Mouse (Mus musculus): ENCODE results near the gene Pes1. TPM values are rescaled to one million over a fixed set of nuclear protein-coding genes. Genes with fewer than 3 reads are reported as not detected.

Pes1 gene
- total RNA-seq, 2 experiments from 2014 or later, result 87.0 to 124 TPM

DNA sequence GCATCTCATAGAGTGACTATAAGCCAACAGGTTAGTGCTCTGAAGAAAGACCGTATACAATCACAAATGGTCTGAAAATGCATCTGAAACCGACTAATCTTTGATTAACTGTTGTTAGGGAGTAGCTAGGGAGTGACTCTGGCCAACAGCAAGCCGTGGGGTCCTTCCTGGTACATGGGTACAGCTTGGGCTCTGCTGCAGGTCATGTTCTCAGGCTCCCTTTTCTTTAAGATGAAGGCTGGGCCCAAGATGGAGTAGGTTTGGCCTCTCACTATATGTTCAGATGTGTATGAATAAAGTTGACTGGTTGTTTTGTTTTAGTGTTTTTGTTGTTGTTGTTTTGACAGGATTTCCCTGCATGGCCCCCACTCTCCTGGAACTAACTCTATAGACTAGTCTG, 2.0 kb upstream of the Pes1 start:
- ATAC-seq (replicated peaks; ENCODE audit: poor library complexity, severe bottlenecking), result no peak

DNA sequence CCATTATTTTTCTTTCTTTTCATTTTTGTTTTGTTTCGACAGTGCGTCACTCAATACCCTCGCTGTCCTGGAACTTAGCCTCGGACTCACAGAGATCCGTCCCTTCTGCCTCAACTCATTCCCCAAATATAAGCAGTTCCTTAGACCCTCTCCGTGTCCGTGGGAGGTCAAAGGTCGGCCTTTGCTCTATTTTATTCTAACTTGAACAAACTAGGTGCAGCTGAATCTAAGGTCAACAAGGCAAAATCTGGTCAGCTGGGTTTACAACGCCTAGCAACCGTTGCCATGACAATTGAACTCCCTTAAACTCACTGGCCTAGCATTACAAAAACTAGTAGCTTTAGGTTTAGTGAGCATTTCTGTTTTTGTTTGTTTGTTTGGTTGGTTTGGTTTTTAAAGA, 620 bp upstream of the Pes1 start:
- no peak for ATAC-seq (replicated peaks; ENCODE audit: poor library complexity, severe bottlenecking)

DNA sequence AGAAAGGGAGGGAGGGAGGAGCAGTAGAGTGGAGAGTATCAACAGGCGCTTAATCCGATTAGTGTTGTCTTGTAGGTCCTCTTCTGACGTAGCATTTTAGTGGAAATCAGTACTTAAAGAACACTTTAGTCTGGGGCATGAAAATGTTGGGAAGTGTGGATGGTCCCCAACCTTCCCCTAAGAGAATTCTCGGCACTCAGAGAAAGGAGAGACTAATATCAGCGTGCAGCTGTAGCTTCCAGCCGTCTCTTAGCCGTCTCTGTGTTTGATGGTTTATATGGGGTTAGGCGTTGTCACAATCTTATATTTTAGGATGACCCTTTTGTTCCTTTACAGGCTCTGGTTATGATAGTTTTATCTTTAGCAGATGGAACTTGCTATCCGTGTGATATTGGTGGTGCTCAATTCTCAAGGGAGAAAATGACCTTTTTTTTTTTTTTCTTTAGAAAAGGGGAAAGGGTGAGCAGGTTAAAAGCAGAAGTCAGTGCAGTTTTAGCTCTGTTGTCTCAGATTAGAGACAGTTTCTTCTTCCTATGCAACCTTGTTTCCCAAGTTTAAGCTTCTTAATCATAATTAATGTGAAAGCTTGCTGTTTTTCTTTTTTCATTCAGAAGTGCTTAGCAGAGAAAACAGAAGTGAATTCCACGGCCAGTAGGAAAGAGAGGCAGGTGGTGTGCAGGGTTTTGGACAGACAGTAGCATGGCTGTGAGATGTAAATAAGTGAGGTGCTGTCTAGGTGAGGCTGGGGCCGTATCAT, 819 bp downstream of the Pes1 start:
- peak; percentile 41 for ATAC-seq (replicated peaks; ENCODE audit: poor library complexity, severe bottlenecking)

DNA sequence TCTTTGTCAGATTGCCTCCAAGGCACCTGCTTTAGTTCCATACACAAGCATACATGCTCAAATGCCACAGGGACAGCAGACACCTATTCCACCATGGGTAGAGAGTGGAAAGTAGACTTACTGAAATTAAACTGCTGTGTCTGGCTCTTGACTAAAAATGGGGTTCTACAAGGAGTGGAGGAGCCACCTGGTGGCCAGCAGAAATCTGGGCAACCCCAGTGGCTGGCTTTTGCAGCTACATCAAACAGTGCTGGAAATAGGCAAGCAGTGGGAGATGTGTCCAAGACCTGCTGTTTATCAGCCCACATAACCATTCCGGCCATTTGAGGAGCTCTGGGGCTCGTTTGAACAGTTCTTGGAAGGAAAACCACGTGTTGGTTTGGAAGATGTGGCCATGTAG, 6.1 kb downstream of the Pes1 start:
- no peak for ATAC-seq (replicated peaks; ENCODE audit: poor library complexity, severe bottlenecking)

DNA sequence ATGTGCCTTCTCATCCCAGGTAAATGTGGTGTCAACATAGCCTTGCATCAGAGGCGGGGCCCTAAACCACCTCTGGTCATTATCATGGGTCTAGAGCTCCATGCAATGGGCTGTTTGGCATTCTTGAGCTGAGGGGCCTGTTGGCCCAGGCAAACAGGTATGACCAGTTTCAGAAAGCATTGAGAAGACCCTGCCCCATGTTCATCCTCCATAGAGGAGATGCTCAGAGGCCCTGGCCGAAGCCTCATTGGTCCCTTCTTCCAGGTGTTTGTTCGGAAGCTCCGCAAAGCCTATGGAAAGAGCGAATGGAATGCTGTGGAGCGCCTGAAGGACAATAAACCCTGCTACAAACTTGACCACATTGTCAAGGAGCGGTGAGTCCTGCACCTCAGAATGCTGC, 6.6 kb downstream of the Pes1 start:
- no peak for ATAC-seq (replicated peaks; ENCODE audit: poor library complexity, severe bottlenecking)

DNA sequence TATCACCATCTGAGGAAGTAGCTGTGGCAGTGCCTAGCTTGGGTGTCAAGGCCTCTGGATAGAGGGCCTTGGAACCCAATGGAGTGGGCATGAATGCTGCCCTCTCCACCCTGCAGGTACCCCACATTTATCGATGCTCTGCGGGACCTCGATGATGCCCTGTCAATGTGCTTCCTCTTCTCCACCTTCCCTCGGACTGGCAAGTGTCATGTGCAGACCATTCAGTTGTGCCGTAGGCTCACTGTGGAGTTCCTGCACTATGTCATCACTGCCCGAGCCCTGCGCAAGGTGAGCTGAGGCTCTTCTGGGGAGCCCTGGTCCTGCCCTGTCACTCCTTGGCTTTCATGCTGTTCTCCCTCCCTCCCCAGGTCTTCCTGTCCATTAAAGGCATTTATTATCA, 9.3 kb downstream of the Pes1 start:
- ATAC-seq (replicated peaks; ENCODE audit: poor library complexity, severe bottlenecking), result no peak

DNA sequence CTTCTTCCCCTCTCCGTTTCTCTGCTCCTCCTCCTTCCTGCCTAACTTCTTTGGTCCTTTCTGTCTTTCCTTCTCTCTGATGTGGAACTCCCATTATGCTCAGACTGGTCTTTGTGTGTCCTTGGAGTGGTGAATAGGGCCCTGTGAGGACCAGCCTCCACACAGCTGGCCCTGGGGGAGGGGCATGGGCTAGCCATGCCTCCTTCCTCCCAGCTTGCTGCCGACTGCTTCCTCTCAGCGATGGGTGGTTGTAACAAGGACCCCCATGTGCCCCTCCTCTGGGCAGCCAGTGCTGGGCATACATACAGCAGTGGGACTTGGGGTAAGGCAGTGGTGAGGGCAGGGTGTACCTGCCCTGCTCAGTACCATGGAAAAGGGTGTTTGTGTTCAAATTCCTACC, 10.5 kb downstream of the Pes1 start:
- ATAC-seq (replicated peaks; ENCODE audit: poor library complexity, severe bottlenecking), result no peak

DNA sequence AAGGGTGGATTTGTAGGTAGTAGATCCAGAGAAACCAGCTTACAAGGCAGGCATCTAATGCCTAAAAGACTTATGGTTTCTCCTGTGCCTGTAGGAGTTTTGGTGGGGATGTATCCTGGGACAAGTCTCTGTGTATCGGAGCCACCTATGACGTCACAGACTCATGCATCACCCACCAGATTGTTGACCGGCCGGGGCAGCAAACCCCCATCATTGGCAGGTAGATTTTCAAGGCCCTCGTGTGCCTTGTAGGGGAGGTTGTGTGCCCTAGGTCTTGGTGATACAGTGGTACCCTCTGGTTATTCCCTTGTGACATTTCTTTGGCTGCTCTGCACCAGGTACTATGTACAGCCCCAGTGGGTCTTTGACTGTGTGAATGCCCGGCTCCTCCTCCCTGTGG, 12.9 kb downstream of the Pes1 start, which contains the start of gene 4930556J24Rik:
Gene 4930556J24Rik, minus strand, starts transcription at position 101 of the 400 bp plus-strand sequence.
- no peak for ATAC-seq (replicated peaks; ENCODE audit: poor library complexity, severe bottlenecking)

DNA sequence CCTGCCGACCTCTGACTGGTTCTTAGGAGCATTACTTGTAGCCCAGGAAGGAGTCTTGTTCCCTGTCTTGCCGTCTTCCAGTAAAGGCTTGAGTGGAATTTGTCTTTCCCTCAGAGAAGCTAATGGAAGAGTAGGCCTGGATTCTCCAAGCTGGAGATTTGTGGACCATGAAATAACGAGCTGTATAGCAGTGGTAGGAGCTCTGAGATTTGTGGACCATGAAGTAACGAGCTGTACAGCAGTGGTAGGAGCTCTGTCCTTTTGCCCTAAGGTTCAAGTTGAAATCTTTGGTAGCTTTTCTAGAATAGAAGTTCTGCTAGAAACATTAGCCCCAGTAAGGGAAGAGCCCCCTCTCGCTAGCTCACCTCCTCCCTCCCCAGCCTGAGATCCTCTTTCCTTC, 14.6 kb downstream of the Pes1 start:
- ATAC-seq (replicated peaks; ENCODE audit: poor library complexity, severe bottlenecking), result no peak

DNA sequence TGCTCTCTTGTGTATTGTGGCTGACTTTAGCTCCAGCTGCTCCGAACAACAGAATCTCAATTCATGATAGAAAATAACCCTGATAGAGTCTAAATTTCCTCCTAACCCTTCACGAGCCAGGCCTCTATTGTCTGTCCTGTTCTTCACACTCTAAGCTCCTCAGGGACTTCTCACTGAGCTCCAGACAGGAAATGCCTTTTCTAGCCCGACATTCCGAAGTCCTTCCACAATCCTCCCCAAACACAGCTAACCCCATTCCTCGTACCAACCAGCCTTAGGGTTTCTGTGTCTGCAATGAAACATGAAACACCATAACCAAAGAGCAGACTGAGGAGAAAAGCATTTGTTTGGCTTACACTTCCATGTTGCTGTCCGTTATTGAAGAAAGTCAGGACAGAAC, 17.8 kb downstream of the Pes1 start:
- no peak for ATAC-seq (replicated peaks; ENCODE audit: poor library complexity, severe bottlenecking)

DNA sequence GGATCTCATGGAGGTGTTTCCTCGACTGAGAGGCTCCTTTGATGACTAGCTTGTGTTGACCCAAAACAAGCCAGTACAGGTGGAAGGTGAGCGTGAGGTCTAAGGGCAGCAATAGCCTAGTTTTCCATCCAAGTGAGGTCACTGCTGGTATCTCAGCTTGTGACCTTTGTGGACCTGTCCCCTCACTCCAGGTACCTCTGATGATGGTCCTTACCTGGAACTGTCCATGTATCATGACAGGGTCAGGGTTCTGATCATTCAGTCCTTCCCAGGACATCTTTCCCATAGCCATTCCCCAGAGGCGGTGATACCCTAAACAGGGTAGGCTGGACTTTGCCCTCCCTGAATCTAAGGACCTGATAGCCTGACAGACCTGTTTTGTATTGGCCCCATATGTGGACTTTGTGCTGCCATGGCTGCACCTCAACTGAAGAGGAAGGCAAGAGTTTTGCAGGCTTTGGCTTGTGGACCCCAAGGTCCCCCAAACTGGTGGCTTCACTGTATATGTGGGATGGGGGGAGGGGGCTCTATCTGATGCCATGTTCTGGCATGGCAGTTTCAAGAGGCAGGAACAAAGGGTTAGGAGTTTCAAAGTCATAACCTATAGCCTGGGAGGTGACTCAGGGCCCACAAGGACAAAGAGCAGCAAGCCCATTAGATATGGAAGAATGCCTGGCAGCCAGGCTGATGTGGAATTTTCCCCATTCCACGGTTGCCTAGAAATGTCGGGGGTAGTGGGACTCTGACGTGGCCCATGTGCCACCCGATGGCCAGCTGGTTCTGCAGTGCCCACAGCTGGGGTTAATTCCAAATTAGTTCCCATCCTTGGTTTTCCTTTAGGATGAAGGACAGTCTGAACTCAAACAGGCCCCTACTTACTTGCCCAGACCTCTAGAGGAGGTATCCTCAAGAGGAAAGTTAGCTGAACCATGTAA, 18.8 kb downstream of the Pes1 start:
- ATAC-seq (replicated peaks; ENCODE audit: poor library complexity, severe bottlenecking), result no peak

DNA sequence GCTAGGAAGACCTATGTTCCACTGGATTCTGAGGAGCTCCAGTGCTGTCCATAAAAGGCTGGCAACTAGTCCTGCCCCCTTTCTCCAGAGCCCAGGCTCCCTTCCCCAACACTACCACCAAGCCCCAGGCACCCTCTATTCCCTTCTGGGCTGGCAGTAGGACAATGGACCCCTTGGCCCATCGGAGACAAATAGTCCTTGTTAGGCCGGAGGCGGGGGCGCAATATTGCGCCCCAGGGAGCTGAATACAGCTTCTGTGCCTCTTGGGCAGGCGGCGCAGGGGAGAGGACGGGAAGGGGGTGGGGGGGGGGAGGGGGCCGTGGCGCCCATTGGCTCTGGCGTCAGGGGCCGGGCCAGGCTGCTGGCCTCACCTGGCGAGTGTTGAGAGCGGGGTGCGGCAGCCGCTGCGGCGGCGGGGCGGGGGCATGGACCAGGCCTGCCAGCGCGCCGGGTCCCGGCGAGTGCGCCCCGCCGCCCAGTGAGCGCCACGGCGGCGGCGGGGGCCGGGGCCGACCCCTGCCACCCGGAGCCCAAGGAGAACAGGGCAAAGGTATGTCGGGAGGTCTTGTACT, 19.6 kb downstream of the Pes1 start, which contains the start of gene Gal3st1:
Gene Gal3st1, plus strand, starts transcription at position 346 of the 572 bp plus-strand sequence.
- no peak for ATAC-seq (replicated peaks; ENCODE audit: poor library complexity, severe bottlenecking)

DNA sequence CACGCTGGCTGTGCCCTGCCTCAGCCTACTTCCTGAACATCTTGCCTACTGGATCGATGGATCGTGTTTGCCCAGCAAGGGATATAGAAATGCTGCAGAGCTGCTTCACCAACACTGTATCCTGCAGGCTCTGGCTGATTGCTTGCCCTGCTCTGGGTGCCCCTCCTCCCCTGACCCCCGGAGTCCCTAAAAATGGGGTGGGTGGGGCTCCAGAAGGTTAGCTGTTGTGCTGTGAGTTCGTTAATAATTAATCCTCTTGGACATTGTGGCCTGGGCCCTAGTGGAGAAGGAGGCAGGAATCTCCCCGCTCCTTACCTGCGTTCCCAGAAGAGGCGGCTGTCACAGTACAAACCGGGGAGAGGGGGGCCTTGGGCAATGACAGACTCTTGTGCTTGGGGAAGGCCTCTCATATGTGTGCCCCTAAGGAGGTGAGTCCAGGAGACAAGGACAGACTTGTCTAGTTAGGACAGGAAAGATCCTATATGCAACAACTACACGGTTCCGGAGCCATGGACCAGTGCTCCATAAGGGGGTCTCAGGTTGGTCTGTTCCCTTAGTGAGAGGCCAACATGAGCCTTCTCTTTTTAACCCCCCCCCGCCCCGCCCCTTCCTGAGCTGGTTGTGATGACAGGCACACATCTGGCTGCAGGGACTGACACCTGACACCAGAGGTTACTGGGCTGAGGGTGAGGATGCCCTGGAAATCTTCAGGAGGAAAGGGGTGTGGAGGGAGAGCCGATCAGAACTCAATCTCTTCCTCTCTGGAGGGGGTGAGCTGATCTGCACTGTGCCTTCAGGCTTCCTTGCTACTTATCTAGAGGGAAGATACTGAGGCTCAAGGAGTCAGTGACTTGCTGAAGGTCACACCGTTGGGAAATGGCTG, 20.3 kb downstream of the Pes1 start:
- no peak for ATAC-seq (replicated peaks; ENCODE audit: poor library complexity, severe bottlenecking)

DNA sequence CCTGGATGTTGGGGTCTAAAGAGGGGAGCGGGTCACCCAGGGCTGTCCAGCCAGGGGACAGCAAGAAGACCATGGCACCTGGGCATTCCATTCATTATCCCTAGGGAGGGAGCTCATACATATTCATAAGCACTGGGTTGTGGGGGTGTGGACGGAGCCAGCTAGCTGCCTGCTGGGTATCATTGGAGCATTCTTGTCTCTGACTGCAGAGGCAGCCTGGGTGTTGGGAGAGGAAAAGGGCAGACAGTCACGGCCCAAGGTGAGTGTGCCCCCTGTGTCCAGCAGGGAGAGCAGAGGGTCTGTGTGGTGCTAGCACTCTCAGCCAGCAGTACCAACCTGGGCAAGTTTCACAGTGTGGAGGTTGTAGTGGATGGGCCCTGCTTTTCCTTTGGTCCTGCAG, 26.0 kb downstream of the Pes1 start:
- ATAC-seq (replicated peaks; ENCODE audit: poor library complexity, severe bottlenecking), result no peak

DNA sequence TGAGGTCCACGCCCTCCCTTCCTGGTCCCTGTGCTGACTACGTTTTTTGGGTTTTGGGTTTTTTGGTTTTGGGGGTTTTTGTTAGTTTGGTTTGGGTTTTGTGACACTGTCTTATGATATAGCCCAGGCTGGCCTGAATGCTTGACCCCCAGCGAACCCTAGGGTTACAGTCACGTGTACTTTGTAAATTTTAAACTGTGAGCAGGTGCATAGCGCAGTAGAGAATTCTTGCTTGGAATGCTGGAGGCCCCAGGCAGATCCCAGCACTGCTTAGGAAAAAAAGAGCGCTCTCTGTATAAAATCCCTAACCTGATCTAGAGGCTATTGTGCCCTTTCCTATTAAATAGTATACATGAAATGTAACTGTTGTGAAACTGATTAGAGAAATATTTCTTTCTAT, 29.4 kb downstream of the Pes1 start:
- ATAC-seq (replicated peaks; ENCODE audit: poor library complexity, severe bottlenecking), result no peak

DNA sequence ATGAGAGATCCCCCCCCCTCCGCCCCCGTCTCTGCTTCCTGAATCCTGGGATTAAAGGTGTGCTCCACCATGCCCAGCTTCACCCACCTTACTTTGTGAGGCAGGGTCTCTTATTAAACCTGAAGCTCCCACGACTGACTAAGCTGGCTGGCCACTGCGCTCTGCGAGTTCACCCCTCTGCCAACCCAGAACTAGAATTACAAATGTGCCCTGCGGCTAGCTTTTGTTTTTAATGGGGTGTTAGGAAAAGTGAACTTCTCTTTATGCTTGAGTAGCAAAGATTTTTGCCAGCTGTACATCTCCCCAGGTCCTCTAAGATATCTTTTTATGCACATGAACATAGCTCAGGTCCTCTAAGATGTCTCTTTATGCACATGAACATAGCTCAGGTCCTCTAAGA, 30.1 kb downstream of the Pes1 start:
- no peak for ATAC-seq (replicated peaks; ENCODE audit: poor library complexity, severe bottlenecking)

DNA sequence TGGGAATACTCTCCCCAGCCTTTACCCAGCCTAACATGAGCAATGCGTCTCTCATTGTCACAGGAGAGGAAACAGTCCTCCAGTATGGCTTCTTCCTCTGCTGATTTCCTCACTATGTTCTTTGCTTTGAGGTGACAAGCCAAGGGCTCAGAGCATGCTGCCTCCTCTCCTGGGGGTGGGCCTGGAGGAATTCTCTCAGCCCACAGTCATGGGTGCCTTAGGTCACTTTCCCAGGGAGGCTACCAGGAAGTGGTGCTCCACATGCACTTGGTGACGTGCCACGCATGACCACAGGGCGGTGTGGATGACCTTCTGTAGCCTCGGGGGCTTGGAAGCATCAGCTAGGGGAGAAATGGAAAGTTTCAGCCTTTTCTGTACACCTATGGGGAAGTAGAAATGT, 31.7 kb downstream of the Pes1 start:
- no peak for ATAC-seq (replicated peaks; ENCODE audit: poor library complexity, severe bottlenecking)

DNA sequence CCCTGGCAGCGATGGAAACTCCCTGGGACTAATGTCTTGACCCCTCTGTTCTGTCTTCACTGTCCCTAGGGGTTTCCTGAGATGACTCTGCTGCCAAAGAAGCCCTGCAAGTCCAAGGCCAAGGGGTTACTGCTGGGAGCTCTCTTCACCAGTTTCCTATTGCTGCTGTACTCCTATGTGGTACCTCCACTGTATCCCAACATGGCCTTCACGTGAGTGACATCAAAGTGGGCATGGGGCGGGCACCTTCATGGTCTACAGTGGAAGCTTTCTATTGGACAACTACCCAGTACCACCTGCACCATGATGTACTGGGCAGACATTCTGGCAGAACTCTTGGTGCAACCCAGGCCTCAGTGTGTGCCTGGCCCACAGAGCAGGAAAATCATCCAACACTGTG, 33.1 kb downstream of the Pes1 start:
- ATAC-seq (replicated peaks; ENCODE audit: poor library complexity, severe bottlenecking), result no peak

DNA sequence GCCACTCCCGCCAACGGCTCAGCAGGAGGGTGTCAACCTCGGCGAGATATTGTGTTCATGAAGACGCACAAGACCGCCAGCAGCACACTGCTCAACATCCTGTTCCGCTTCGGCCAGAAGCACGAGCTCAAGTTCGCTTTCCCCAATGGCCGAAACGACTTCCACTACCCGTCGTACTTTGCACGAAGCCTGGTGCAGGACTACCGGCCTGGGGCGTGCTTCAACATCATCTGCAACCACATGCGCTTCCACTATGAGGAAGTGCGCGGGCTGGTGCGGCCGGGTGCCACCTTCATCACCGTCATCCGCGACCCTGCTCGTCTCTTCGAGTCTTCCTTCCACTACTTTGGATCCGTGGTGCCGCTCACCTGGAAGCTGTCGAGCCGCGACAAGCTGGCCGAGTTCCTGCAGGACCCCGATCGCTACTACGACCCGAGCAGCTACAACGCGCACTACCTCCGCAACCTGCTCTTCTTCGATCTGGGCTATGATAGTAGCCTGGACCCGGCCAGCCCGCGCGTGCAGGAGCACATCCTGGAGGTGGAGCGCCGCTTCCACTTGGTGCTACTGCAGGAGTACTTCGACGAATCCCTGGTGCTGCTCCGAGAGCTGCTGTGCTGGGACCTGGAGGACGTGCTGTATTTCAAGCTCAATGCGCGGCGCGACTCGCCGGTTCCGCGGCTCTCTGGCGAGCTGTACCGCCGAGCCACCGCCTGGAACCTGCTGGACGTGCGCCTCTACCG, 34.4 kb downstream of the Pes1 start:
- peak; percentile 90 for ATAC-seq (replicated peaks; ENCODE audit: poor library complexity, severe bottlenecking)
